Mouse (Mus musculus) stomach, postnatal 0 days (tissue): Measurements from ENCODE around the gene Sh3pxd2a. TPM values are rescaled to one million over a fixed set of nuclear protein-coding genes. Genes with fewer than 3 reads are reported as not detected.

Experiments used
- ATAC-seq: fragments of 200-750 bp; cut with Nextera tagmentation; 2 replicates; pipeline ENCODE4 v1.8.0; 2017; ENCODE audit not compliant: low FRiP score, low TSS enrichment
- DNase-seq: peaks from one replicate; pipeline ENCODE4 v3.0.0-alpha.2; 2016; ENCODE audit warnings: low spot score
- H3K27ac ChIP-seq: fragments of 300-500 bp; sonication (generic); replicated peaks from 2 replicates; pipeline ENCODE4 v1.5.1; 2014; ENCODE audit warnings: mild to moderate bottlenecking, control low read depth
- H3K27me3 ChIP-seq: fragments of 300-500 bp; sonication (generic); 2 replicates; pipeline ENCODE4 v1.6.1; 2014; ENCODE audit warnings: low read length; ENCODE audit not compliant: control insufficient read depth, insufficient read depth
- H3K36me3 ChIP-seq: fragments of 300-500 bp; sonication (generic); 2 replicates; pipeline ENCODE4 v1.6.1; 2014; ENCODE audit warnings: low read length, mixed read lengths; ENCODE audit not compliant: control insufficient read depth, insufficient read depth
- H3K4me1 ChIP-seq: fragments of 300-500 bp; sonication (generic); replicated peaks from 2 replicates; pipeline ENCODE4 v1.6.1; 2014; ENCODE audit warnings: antibody characterized with exemption; ENCODE audit not compliant: control insufficient read depth, insufficient read depth
- H3K4me2 ChIP-seq: fragments of 300-500 bp; sonication (generic); replicated peaks from 2 replicates; pipeline ENCODE4 v1.6.1; 2014; ENCODE audit warnings: low read depth, mild to moderate bottlenecking, control low read depth, moderate library complexity
- H3K4me3 ChIP-seq: fragments of 300-500 bp; sonication (generic); 2 replicates; pipeline ENCODE4 v1.5.1; 2014; ENCODE audit warnings: low read depth, low read length, control low read depth
- H3K9ac ChIP-seq: fragments of 300-500 bp; sonication (generic); 2 replicates; pipeline ENCODE4 v1.6.1; 2014; ENCODE audit warnings: mild to moderate bottlenecking, low read length, control low read depth, mixed read lengths
- H3K9me3 ChIP-seq: fragments of 300-500 bp; sonication (generic); 2 replicates; pipeline ENCODE4 v1.6.1; 2016; ENCODE audit warnings: low read length; ENCODE audit not compliant: control insufficient read depth
- CTCF ChIP-seq: IDR thresholded peaks from 2 replicates; pipeline ENCODE4 v1.5.1; 2016; ENCODE audit warnings: antibody characterized with exemption, low read depth, mild to moderate bottlenecking, moderate library complexity
- EP300 ChIP-seq: optimal IDR thresholded peaks from 2 replicates; pipeline ENCODE3; 2016; ENCODE audit warnings: antibody characterized with exemption
- WGBS: fragments of 180-500 bp; shearing (Covaris S2); extraction: QIAGEN DNeasy Blood & Tissue Kit; methylation state at CpG from one replicate; pipeline ENCODE4 v1.1.7; 2014; 5-methylcytosine and 5-hydroxymethylcytosine counted together
- polyA plus RNA-seq: library from polyadenylated mRNA; unstranded; fragments of >200 nt; fragmentation: Nextera tagmentation; extraction: Ambion mirVana; gene quantifications from 2 replicates; pipeline ENCODE4 v1.2.1, GENCODE M21; 2015

Gene Sh3pxd2a
- polyA plus RNA-seq, 1 experiment from 2014 or later, result 3.7 TPM

DNA sequence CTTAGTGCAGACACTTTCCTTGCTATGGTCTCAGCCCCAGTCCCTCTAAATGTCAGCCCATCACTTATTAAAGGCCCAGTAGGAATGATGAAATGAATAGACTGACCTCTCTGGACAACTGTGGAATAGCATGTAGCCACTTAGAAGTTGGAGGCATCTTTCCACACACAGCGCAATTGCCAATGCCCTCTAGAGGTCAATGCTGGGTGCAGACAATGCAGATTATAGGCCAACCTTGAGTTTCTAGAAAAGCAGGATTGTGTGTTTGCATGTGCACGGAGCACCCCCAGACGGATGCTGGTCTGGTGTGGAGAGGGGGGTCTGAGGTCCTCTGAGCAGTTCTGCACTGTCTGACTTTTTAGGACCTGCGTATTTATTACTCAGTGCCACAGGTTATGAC is 39.4 kb upstream of the Sh3pxd2a start:
- Histone ChIP-seq H3K9ac (no peak overlapping the region), H3K4me3 (no peak overlapping the region), H3K36me3 (0 out of 2 replicates have a peak, but pooled peaks cover 3% of the 10 kb centered on the region), H3K4me1 (peaks cover 5% of the 10 kb centered on the region), H3K4me2 (no peak overlapping the region), H3K27ac (no peak overlapping the region), H3K27me3 (no peaks in the 10 kb centered on the region), H3K9me3 (no peaks in the 10 kb centered on the region)
- TF ChIP-seq EP300 (no peak), CTCF (peak; percentile 85)
- DNase-seq (no peak), ATAC-seq (peak; percentile 8; the same call in 1 of the 2 replicates)
- 76% methylated on average over 4 of the region's 4 CpGs for WGBS

DNA sequence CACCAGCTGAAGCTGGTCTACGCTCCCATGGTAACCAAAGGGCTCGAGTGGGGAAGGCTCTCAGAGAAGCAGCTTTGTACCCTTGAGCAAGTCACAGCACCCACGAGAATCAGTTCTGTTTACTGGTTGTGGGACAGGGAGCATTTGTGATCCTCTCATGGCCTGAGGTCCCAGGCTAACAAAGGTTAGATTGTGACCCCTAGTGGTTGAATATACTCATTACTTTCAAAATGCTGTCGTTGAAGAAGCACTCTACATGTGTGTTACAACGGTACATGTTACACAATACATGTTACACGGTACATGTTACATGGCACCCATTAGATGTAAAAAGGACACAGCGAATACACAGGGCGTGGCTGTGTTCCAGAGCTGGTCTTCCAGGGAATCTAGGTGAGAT is 38.4 kb upstream of the Sh3pxd2a start:
- no peak overlapping the region for H3K9ac ChIP-seq
- no peaks in the 10 kb centered on the region for H3K9me3 ChIP-seq
- no peak for TF ChIP-seq EP300
- TF ChIP-seq CTCF, result peak; percentile 82
- no peaks in the 10 kb centered on the region for H3K27me3 ChIP-seq
- WGBS, result 77% methylated on average over 8 of the region's 8 CpGs
- no peaks in the 10 kb centered on the region for H3K4me1 ChIP-seq
- ATAC-seq (0 out of 2 replicates have a peak, but pooled peaks have one; percentile 5), DNase-seq (no peak)
- H3K4me3 ChIP-seq, result no peak overlapping the region
- no peak overlapping the region for H3K27ac ChIP-seq
- H3K36me3 ChIP-seq, result 0 out of 2 replicates have a peak, but pooled peaks cover 3% of the 10 kb centered on the region
- H3K4me2 ChIP-seq, result no peak overlapping the region

DNA sequence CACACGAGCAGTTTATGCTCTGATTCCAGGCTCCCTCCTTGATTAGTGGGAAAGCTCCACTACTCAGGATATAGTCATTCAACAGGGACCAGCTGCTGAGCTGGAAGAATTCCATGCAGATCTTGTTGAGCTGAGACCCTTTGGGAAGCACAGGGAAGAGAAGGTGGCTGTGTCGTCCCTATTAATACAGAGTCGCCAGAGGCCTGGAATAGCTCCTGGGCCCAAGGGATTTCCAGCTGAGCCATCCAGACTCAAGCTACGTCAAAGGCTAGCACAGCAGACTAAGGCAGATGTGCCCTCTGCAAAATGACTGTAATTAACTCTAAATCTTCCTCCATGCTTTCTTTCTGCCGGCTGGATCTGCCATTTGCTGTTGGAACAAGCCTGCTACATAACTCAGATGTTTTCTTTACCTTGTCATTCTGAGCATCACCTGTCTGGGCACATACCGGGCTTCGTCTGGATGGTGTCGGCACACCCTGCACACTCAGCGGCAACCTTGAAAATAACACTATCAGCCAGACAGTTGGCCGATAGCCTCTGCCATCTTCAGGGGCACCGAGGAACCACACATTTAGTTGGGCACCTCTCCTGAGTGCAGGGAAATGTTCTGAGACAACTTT is 36.3 kb upstream of the Sh3pxd2a start:
- TF ChIP-seq EP300 (no peak), CTCF (peak; percentile 44)

DNA sequence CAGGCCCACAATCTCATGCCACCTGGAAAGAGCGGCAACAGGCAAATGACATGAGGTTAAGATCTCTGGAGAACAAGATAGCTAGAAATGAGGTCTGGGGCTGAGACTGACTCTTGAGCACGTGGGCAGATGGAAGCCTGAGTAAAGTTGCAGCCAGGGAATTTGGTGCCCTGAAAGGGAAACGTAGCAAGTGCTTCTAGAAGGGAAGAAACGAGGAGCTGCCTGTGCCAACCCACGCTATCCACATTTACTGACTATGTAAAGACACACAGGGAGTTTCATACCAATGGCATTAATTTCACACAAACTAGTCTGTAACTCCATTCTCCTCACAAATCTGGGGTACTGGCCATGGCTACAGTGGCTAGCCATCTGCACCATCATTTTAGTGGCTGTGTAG is 35.6 kb upstream of the Sh3pxd2a start:
- Histone ChIP-seq H3K4me2 (no peak overlapping the region), H3K4me3 (no peak overlapping the region), H3K27me3 (no peaks in the 10 kb centered on the region), H3K9ac (no peak overlapping the region), H3K27ac (0 out of 2 replicates have a peak overlapping the region, but pooled peaks have one; percentile 40), H3K9me3 (no peaks in the 10 kb centered on the region), H3K36me3 (no peaks in the 10 kb centered on the region), H3K4me1 (no peaks in the 10 kb centered on the region)
- DNase-seq (no peak), ATAC-seq (no peak)
- no peak for TF ChIP-seq CTCF
- no peak for TF ChIP-seq EP300
- WGBS, result 86% methylated on average over 5 of the region's 5 CpGs

More for the DNA sequence above, 36.3 kb upstream of the Sh3pxd2a start:
- no peaks in the 10 kb centered on the region for H3K9me3 ChIP-seq
- 56% methylated on average over 11 of the region's 11 CpGs for WGBS
- no peak overlapping the region for H3K9ac ChIP-seq
- H3K4me1 ChIP-seq, result no peaks in the 10 kb centered on the region
- H3K27me3 ChIP-seq, result no peaks in the 10 kb centered on the region
- no peak for DNase-seq
- ATAC-seq, result no peak
- no peak overlapping the region for H3K4me2 ChIP-seq
- 0 out of 2 replicates have a peak, but pooled peaks cover 2% of the 10 kb centered on the region for H3K36me3 ChIP-seq
- 0 out of 2 replicates have a peak overlapping the region, but pooled peaks have one; percentile 40 for H3K27ac ChIP-seq
- H3K4me3 ChIP-seq, result no peak overlapping the region

DNA sequence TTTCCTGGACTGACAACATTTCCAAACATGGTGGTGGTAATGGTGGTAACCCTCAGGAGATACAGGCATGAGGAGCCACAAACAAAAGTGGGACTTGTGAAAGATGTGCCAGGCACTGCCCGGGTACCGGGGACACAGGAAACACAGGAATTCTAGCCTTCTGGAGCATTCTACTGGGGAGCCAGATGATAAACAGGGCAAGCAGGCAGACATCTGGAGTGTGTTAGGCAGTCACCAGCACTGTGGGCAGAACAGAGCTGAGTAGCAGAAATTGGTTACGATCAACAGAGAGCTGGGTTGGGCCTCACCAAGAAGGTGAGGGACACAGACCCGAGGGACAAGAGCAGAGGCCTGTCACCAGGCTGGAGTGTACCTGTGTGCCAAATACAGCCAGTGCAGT is 34.7 kb upstream of the Sh3pxd2a start:
- H3K9ac ChIP-seq, result no peak overlapping the region
- TF ChIP-seq EP300, result no peak
- TF ChIP-seq CTCF, result no peak
- no peak overlapping the region for H3K4me3 ChIP-seq
- no peaks in the 10 kb centered on the region for H3K27me3 ChIP-seq
- no peak for DNase-seq
- no peak overlapping the region for H3K4me2 ChIP-seq
- H3K36me3 ChIP-seq, result no peaks in the 10 kb centered on the region
- WGBS, result 41% methylated on average over 4 of the region's 4 CpGs
- no peaks in the 10 kb centered on the region for H3K4me1 ChIP-seq
- ATAC-seq, result 0 out of 2 replicates have a peak, but pooled peaks have one; percentile 12
- no peak overlapping the region for H3K27ac ChIP-seq
- no peaks in the 10 kb centered on the region for H3K9me3 ChIP-seq

DNA sequence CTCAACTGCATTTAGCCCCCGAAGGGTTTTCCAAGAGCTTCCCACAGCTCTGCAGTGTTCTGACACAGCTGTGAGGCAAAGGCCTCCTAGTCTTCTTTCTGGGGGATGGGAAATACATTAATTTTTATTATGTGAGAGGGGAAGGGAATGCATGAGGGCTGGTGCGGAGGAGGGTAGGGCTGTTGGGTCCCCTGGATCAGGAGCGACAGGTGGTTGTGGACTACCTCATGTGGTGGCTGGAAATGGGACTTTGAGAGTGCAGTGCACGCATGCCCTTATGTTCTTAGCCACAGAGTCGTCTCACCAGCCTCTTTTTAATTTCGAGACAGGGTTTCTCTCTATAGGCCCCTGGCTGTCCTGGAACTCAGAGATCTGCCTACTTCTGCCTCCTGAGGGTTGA is 33.5 kb upstream of the Sh3pxd2a start:
- TF ChIP-seq EP300, result no peak
- no peak for TF ChIP-seq CTCF
- Histone ChIP-seq H3K4me1 (no peaks in the 10 kb centered on the region), H3K27ac (no peak overlapping the region), H3K9me3 (no peaks in the 10 kb centered on the region), H3K4me3 (no peak overlapping the region), H3K9ac (no peak overlapping the region), H3K27me3 (no peaks in the 10 kb centered on the region), H3K36me3 (no peaks in the 10 kb centered on the region), H3K4me2 (no peak overlapping the region)
- DNase-seq (no peak), ATAC-seq (no peak)
- WGBS, result 81% methylated on average over 6 of the region's 6 CpGs
